In the genomic region with DNA sequence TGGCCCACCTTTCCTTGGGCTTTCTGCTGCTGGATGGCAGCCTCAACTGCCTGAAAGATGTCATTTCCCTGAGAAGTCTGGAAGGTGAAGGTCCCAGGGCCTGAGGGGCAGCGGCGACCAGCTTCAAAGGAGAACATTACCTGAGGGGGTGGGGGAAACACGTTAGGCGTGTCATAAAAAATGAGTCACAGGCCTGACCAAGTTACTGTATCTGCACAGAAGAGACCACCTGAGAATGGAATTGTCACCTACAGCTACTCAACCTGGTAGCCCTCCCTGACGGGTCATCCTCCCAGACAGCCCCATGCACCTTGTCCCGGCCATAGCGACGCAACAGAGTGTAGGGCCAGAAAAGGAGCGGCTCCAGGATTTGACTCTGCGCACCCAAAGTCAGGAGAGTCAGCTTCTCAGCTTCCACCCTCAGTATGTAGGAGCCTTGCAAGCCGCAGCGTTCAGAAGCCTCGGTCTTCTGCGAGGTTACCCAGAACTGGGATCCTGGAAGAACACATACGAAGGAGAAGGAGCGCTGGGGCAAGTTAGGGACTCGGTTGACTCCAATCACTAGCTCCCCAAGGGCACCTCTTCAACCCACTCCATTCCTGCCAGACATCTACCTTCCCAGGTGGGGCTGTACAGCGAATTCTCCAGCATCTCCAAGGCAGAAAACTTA, we compare ENCODE assay signal across 8 mouse cellular contexts. TPM values are rescaled to one million over a fixed set of nuclear protein-coding genes. Genes with fewer than 3 reads are reported as not detected.
DNase-seq lines count a peak whose midpoint lies in the region; ATAC-seq and TF ChIP-seq lines count a peak whose summit lies in the region.

No protein-coding gene starts in this region.

- DNase-seq in thymus, adult 2 months: no peak
- DNase-seq in thymus, postnatal 14 days: no peak
- no peak for DNase-seq in liver, embryonic 13.5 days
- no peak for DNase-seq in right cerebral cortex, postnatal 14 days
- DNase-seq in gastrocnemius, postnatal 14 days: no peak

- H3K4me3 ChIP-seq in erythroblast, embryonic 14.5 days (replicated peaks): peak overlapping the region; percentile 74
- peak overlapping the region; percentile 82; the same call in 1 of the 2 replicates for H3K4me3 ChIP-seq in thymus, adult 2 months (ENCODE audit: control insufficient read depth, insufficient read depth, low read length)
- H3K4me3 ChIP-seq in liver, embryonic 13.5 days (replicated peaks): peak overlapping the region; percentile 78

- H3K27me3 ChIP-seq in erythroblast, embryonic 14.5 days (ENCODE audit: control insufficient read depth): peaks cover 25% of the 10 kb centered on the region
- H3K27me3 ChIP-seq in thymus, adult 2 months (ENCODE audit: control insufficient read depth, insufficient read depth, low read length): no peaks in the 10 kb centered on the region
- H3K27me3 ChIP-seq in liver, embryonic 13.5 days: peaks cover 31% of the 10 kb centered on the region

- WGBS in thymus, adult 2 months: 89% methylated on average over 18 of the region's 18 CpGs
- 56% methylated on average over 18 of the region's 18 CpGs for WGBS in liver, embryonic 13.5 days (ENCODE audit: insufficient replicate concordance)

- H3K4me1 ChIP-seq in erythroblast, embryonic 14.5 days (ENCODE audit: control insufficient read depth): peaks cover 87% of the 10 kb centered on the region
- H3K4me1 ChIP-seq in thymus, adult 2 months (replicated peaks; ENCODE audit: control insufficient read depth, insufficient read depth, low read length): peaks cover 15% of the 10 kb centered on the region
- peaks cover 75% of the 10 kb centered on the region for H3K4me1 ChIP-seq in liver, embryonic 13.5 days (replicated peaks)

- intact Hi-C loops in gastrocnemius, postnatal 14 days (cut with DNase I; ENCODE audit: low total_unique reads): no loop called here

- no peak for TF ChIP-seq CTCF in thymus, adult 2 months (IDR thresholded peaks at IDR 0.05; ENCODE audit: borderline replicate concordance, control insufficient read depth, extremely low read depth, insufficient read depth, low read length, poor library complexity)

- TF ChIP-seq POLR2A in thymus, adult 2 months (IDR thresholded peaks at IDR 0.05; ENCODE audit: control insufficient read depth, extremely low read depth, insufficient read depth, low read length, poor library complexity): no peak

- H3K36me3 ChIP-seq in erythroblast, embryonic 14.5 days (ENCODE audit: control insufficient read depth): peaks cover 56% of the 10 kb centered on the region
- H3K36me3 ChIP-seq in thymus, adult 2 months (ENCODE audit: control insufficient read depth, insufficient read depth, low read length): no peaks in the 10 kb centered on the region
- peaks cover 31% of the 10 kb centered on the region for H3K36me3 ChIP-seq in liver, embryonic 13.5 days

- H3K27ac ChIP-seq in thymus, adult 2 months (ENCODE audit: control insufficient read depth, insufficient read depth, low read length): no peak overlapping the region
- H3K27ac ChIP-seq in liver, embryonic 13.5 days: peak overlapping the region; percentile 87

- peak overlapping the region; percentile 92 for H3K9ac ChIP-seq in liver, embryonic 13.5 days

- no peak for ATAC-seq in erythroblast, adult 5-6 weeks (replicated peaks; ENCODE audit: low FRiP score, poor library complexity, severe bottlenecking)
- ATAC-seq in liver, embryonic 13.5 days (ENCODE audit: low read depth): no peak
- no peak for ATAC-seq in cerebellum, adult (ENCODE audit: insufficient number of reproducible peaks, low FRiP score, low TSS enrichment)

- H3K4me2 ChIP-seq in liver, embryonic 13.5 days: peak overlapping the region; percentile 83

- no peaks in the 10 kb centered on the region for H3K9me3 ChIP-seq in erythroblast, embryonic 14.5 days (ENCODE audit: control insufficient read depth, low read length)
- H3K9me3 ChIP-seq in liver, embryonic 13.5 days (replicated peaks): no peaks in the 10 kb centered on the region

RNA-seq across cellular contexts. Expression of gene Dok1, which starts 1.2 kb away (rescaled TPM):
- 27.8 and 28.7 TPM in 2 replicates for polyA plus RNA-seq in erythroblast, embryonic 14.5 days (2012)
- total RNA-seq in erythroblast, adult 5-6 weeks (2015; ENCODE audit: low replicate concordance): 11.3 and 19.4 TPM in 2 replicates
- 23.9 and 24.7 TPM in 2 replicates for total RNA-seq in erythroblast, adult 5-6 weeks (2017; ENCODE audit: low replicate concordance)
- 19.9 and 21.9 TPM in 2 replicates for polyA plus RNA-seq in thymus, adult 2 months (2012; rRNA removed)
- polyA plus RNA-seq in liver, embryonic 13.5 days (2015; fragmentation: Nextera tagmentation; extraction: Ambion mirVana): 20.1 and 20.2 TPM in 2 replicates
- total RNA-seq in gastrocnemius, postnatal 14 days (2021): 1 to 10 TPM; 5.0 to 7.1 TPM

RNA-seq across cellular contexts. Expression of gene Loxl3, which starts 1.9 kb away (rescaled TPM):
- polyA plus RNA-seq in erythroblast, embryonic 14.5 days (2012): 0.01 and 0.02 TPM in 2 replicates
- total RNA-seq in erythroblast, adult 5-6 weeks (2015; ENCODE audit: low replicate concordance): 1.5 and 2.9 TPM in 2 replicates
- 3.2 and 3.6 TPM in 2 replicates for total RNA-seq in erythroblast, adult 5-6 weeks (2017; ENCODE audit: low replicate concordance)
- 2.8 and 3.1 TPM in 2 replicates for polyA plus RNA-seq in thymus, adult 2 months (2012; rRNA removed)
- polyA plus RNA-seq in liver, embryonic 13.5 days (2015; fragmentation: Nextera tagmentation; extraction: Ambion mirVana): 2.1 and 2.2 TPM in 2 replicates
- 1 to 10 TPM; 6.9 to 7.4 TPM for total RNA-seq in gastrocnemius, postnatal 14 days (2021)

RNA-seq across cellular contexts. Expression of gene Aup1, which starts 22.3 kb away (rescaled TPM):
- polyA plus RNA-seq in erythroblast, embryonic 14.5 days (2012): 310 and 339 TPM in 2 replicates
- 197 and 242 TPM in 2 replicates for total RNA-seq in erythroblast, adult 5-6 weeks (2015; ENCODE audit: low replicate concordance)
- 212 and 218 TPM in 2 replicates for total RNA-seq in erythroblast, adult 5-6 weeks (2017; ENCODE audit: low replicate concordance)
- 867 and 886 TPM in 2 replicates for polyA plus RNA-seq in thymus, adult 2 months (2012; rRNA removed)
- 186 and 197 TPM in 2 replicates for polyA plus RNA-seq in liver, embryonic 13.5 days (2015; fragmentation: Nextera tagmentation; extraction: Ambion mirVana)
- total RNA-seq in gastrocnemius, postnatal 14 days (2021): 10 to 100 TPM; 60.2 to 65.8 TPM

RNA-seq across cellular contexts. Expression of gene Htra2, which starts 23.0 kb away (rescaled TPM):
- polyA plus RNA-seq in erythroblast, embryonic 14.5 days (2012): 6.2 and 6.6 TPM in 2 replicates
- 69.4 and 97.8 TPM in 2 replicates for total RNA-seq in erythroblast, adult 5-6 weeks (2015; ENCODE audit: low replicate concordance)
- 41.9 and 57.7 TPM in 2 replicates for total RNA-seq in erythroblast, adult 5-6 weeks (2017; ENCODE audit: low replicate concordance)
- 64.6 and 66.4 TPM in 2 replicates for polyA plus RNA-seq in thymus, adult 2 months (2012; rRNA removed)
- polyA plus RNA-seq in liver, embryonic 13.5 days (2015; fragmentation: Nextera tagmentation; extraction: Ambion mirVana): 131 and 132 TPM in 2 replicates
- 10 to 100 TPM; 20.0 to 21.7 TPM for total RNA-seq in gastrocnemius, postnatal 14 days (2021)

RNA-seq across cellular contexts. Expression of gene Dqx1, which starts 25.6 kb away (rescaled TPM):
- polyA plus RNA-seq in erythroblast, embryonic 14.5 days (2012): 0.14 and 0.18 TPM in 2 replicates
- 1.7 and 3.5 TPM in 2 replicates for total RNA-seq in erythroblast, adult 5-6 weeks (2015; ENCODE audit: low replicate concordance)
- 4.2 and 6.7 TPM in 2 replicates for total RNA-seq in erythroblast, adult 5-6 weeks (2017; ENCODE audit: low replicate concordance)
- polyA plus RNA-seq in thymus, adult 2 months (2012; rRNA removed): 3.6 and 4.4 TPM in 2 replicates
- polyA plus RNA-seq in liver, embryonic 13.5 days (2015; fragmentation: Nextera tagmentation; extraction: Ambion mirVana): 5.3 and 5.6 TPM in 2 replicates
- total RNA-seq in gastrocnemius, postnatal 14 days (2021): under 1 TPM; 0.27 to 0.35 TPM
